In genomic region chr15:90213946-90214345, GRCm38 (mm10) we compare ENCODE assay signal across 31 mouse cellular contexts.
"Had no signal": no experiment of that assay in that cellular context is flagged by ENCODE, and none has a peak within 500 bp of the region (broad histone marks: within the 10 kb centered on the region; RNA-seq: fewer than 3 reads in every experiment).

No protein-coding gene starts in this region.

- H3K27ac ChIP-seq: limb, embryonic 10.5 days; limb, embryonic 12.5 days; limb, embryonic 13.5 days; limb, embryonic 15.5 days; liver, embryonic 12.5 days; liver, embryonic 13.5 days; liver, embryonic 14.5 days; liver, embryonic 15.5 days; lung, embryonic 15.5 days; macrophage; midbrain, embryonic 12.5 days; midbrain, embryonic 13.5 days; midbrain, embryonic 15.5 days; neural tube, embryonic 12.5 days had no signal

- H3K4me3 ChIP-seq: limb, embryonic 10.5 days; limb, embryonic 12.5 days; limb, embryonic 13.5 days; limb, embryonic 15.5 days; liver, embryonic 12.5 days; liver, embryonic 13.5 days; liver, embryonic 15.5 days; lung, embryonic 15.5 days; megakaryocyte, embryonic 14.5 days; midbrain, embryonic 12.5 days; midbrain, embryonic 13.5 days; midbrain, embryonic 15.5 days; myocyte; neural tube, embryonic 12.5 days had no signal

- DNase-seq: left cerebral cortex, postnatal 4 days; liver; liver, embryonic 13.5 days; liver, postnatal 0 days; lung, adult 18-20 months; lung, adult 2 months; lung, embryonic 14.5 days; lung, postnatal 10 days; lung, postnatal 14 days; lung, postnatal 36 days; lung, postnatal 4 days; midbrain, embryonic 14.5 days had no signal

- H3K27me3 ChIP-seq: limb, embryonic 12.5 days; limb, embryonic 15.5 days; liver, embryonic 12.5 days; liver, embryonic 13.5 days; liver, embryonic 15.5 days; lung, embryonic 15.5 days; midbrain, embryonic 12.5 days; midbrain, embryonic 13.5 days; midbrain, embryonic 15.5 days; neural tube, embryonic 12.5 days had no signal

- H3K9me3 ChIP-seq: limb, embryonic 10.5 days; limb, embryonic 12.5 days; limb, embryonic 13.5 days; limb, embryonic 15.5 days; liver, embryonic 12.5 days; liver, embryonic 13.5 days; liver, embryonic 15.5 days; lung, embryonic 15.5 days; megakaryocyte, embryonic 14.5 days; midbrain, embryonic 12.5 days; midbrain, embryonic 13.5 days; midbrain, embryonic 15.5 days; neural tube, embryonic 12.5 days had no signal

- ATAC-seq: liver, embryonic 12.5 days; liver, postnatal 0 days; lung, postnatal 0 days; midbrain, embryonic 13.5 days; midbrain, embryonic 15.5 days; midbrain, embryonic 16.5 days had no signal

- H3K4me2 ChIP-seq: limb, embryonic 12.5 days; limb, embryonic 13.5 days; limb, embryonic 15.5 days; liver, embryonic 11.5 days; liver, embryonic 12.5 days; liver, embryonic 13.5 days; liver, embryonic 15.5 days; lung, embryonic 14.5 days; lung, embryonic 15.5 days; midbrain, embryonic 11.5 days; midbrain, embryonic 12.5 days; midbrain, embryonic 13.5 days; midbrain, embryonic 15.5 days; neural tube, embryonic 12.5 days had no signal

- H3K9ac ChIP-seq: limb, embryonic 12.5 days; limb, embryonic 13.5 days; limb, embryonic 15.5 days; liver, embryonic 12.5 days; liver, embryonic 13.5 days; liver, embryonic 14.5 days; liver, embryonic 15.5 days; liver, postnatal 0 days; lung, embryonic 14.5 days; lung, embryonic 15.5 days; midbrain, embryonic 12.5 days; midbrain, embryonic 13.5 days; midbrain, embryonic 15.5 days; neural tube, embryonic 12.5 days had no signal

- H3K36me3 ChIP-seq: limb, embryonic 10.5 days; limb, embryonic 12.5 days; limb, embryonic 13.5 days; limb, embryonic 15.5 days; liver, embryonic 12.5 days; liver, embryonic 13.5 days; liver, embryonic 15.5 days; lung, embryonic 15.5 days; midbrain, embryonic 12.5 days; midbrain, embryonic 13.5 days; midbrain, embryonic 15.5 days; neural tube, embryonic 12.5 days had no signal

- H3K4me1 ChIP-seq: limb, embryonic 10.5 days; limb, embryonic 12.5 days; limb, embryonic 13.5 days; limb, embryonic 15.5 days; liver, embryonic 12.5 days; liver, embryonic 13.5 days; liver, embryonic 15.5 days; lung, embryonic 15.5 days; midbrain, embryonic 12.5 days; midbrain, embryonic 13.5 days; midbrain, embryonic 15.5 days; neural tube, embryonic 12.5 days had no signal
